Mouse (Mus musculus) stomach, postnatal 0 days (tissue): ENCODE measurements at regions not wholly inside any gene's neighbourhood (a gene's known extent, or its start where the extent isn't known, plus 50 kb on each side); places are given as distances from the start of the nearest gene placed in this dataset.

Experiments used
- CTCF ChIP-seq: IDR thresholded peaks from 2 replicates; pipeline ENCODE4 v1.5.1; 2016; ENCODE audit warnings: antibody characterized with exemption, low read depth, mild to moderate bottlenecking, moderate library complexity
- EP300 ChIP-seq: optimal IDR thresholded peaks from 2 replicates; pipeline ENCODE3; 2016; ENCODE audit warnings: antibody characterized with exemption

DNA sequence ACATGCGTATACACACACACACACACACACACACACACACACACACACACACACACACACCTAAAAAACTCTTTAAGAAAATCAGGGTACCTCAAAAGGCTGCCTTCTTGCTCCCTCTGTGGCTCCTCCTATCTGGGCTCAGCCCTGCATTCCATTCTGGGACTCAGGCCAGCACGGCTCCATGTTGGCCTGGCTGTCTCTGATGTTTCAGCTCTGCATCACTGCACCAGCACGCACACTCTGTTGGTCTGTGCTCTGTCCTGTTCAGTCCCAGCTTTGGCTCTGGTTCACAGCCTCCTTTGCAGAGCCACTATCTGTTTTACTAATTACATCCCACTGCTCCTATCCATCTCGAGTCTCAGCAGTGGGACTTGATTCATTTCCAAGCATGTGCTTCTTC lies 108.8 kb upstream of the Eif4g2 start:
- TF ChIP-seq EP300 (no peak), CTCF (peak; percentile 21; the same call in 1 of the 2 replicates)
